Mouse (Mus musculus) T-helper 17 cell (primary cell): ENCODE measurements around the gene Plppr4.

Experiments used
- in situ Hi-C, 2 experiments: fragments of 300-600 bp; cut with MboI, MseI; formaldehyde crosslinking; loops; 1 replicate in 1 of 2; 2 replicates in 1 of 2; pipeline ENCODE4 v1.15.1; 2025; ENCODE audit warnings: high pct_unique_total_duplicates in 2 of 2

Plppr4 gene

GRCm38 (mm10) chr3:117360528-117360927, at the start of gene Plppr4:
Gene Plppr4, minus strand, starts transcription at chr3:117360876.
- in situ Hi-C loops = no loop called here

- in situ Hi-C loops = no loop called here
These were observed 45.1 kb upstream of the Plppr4 start for GRCm38 (mm10) chr3:117405821-117406220.

DNA sequence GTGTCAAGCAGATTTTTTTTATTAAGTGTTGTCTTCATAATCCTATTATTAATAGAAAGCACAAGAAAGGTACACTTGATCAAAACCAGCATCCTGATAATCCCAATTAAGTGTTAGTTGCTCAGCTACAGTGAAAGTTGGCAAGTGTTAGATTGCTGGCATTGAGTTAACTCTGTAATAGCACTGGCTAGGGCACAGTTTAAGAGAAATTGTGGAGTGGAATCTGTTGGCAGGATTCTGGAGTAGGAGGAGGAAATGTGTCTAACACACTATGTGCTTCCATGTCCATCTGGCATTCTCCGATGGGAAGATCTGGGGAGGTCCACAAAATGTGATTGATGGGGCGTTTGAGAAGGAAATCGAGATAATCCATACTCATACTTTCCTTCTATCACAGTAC, 43.1 kb upstream of the Plppr4 start:
- in situ Hi-C loops = no loop called here

DNA sequence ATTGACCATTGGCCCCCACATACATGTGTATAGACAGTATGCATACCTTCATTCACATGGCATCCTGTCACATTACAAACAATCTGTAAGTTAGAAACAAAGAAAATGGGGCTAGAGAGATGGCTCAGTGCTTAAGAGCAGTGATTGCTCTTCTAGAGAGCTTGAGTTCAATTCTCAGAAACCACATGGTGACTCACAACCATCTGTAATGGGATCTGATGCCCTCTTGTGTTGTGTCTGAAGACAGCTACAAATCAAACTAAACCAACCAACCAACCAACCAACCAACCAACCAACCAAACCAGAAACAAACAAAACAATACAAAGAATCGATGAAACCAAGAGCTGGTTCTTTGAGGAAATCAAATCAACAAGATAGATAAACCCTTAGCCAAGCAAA, 5.4 kb upstream of the Plppr4 start:
- in situ Hi-C loops = no loop called here

- in situ Hi-C loops = no loop called here
These were observed 772 bp downstream of the Plppr4 start for GRCm38 (mm10) chr3:117359686-117360521.

- in situ Hi-C loops = no loop called here
These were observed 1.6 kb downstream of the Plppr4 start for GRCm38 (mm10) chr3:117358981-117359628.

DNA sequence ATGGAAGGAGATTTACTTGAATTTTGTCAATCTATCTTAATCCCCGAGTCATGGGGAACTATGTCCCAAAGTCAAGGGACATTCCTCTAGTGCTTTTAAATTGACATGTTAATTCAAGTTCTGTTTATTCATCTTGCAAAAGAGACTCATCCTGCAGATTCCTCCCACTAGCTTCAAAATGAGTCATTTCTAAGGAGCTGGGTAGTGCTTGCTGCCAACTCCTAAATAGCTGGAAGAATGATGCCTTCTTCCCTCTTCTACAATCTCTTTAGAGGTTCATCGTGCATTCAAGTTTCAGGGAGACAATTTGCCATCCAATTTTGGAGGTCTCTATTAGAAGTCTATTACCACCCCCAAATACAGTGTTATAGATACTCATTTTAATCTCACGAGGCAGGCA, 3.3 kb downstream of the Plppr4 start:
- in situ Hi-C loops = no loop called here

DNA sequence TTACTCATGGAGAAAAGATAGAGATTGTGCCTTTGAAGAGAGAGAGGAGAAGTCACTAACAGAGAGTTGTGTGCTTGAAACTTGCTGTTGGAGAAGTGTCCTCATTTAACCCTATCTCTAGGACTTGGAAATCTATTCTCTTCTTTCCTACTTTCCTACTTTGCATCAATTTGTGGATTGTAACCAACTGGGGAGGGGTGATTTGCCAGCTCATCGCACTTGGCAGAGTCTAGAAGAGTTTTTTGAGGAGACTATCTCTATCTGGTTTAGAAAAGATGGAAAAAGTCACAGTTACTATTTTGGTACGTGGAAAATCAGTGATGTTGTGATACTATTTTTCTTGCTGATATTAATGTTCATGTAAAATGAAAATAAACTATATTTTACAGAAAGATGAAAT, 6.7 kb downstream of the Plppr4 start:
- in situ Hi-C loops = no loop called here

- in situ Hi-C loops = no loop called here
These were observed 14.3 kb downstream of the Plppr4 start for GRCm38 (mm10) chr3:117346351-117346750.

- in situ Hi-C loops = loop anchor here in 1 of 2 experiments (10.0 kb wide), 1 partner anchor 1393 kb away; no protein-coding TSS in a partner anchor
These were observed 29.2 kb downstream of the Plppr4 start for GRCm38 (mm10) chr3:117331502-117331901.

- in situ Hi-C loops = no loop called here
These were observed 31.2 kb downstream of the Plppr4 start for GRCm38 (mm10) chr3:117329485-117329884.

DNA sequence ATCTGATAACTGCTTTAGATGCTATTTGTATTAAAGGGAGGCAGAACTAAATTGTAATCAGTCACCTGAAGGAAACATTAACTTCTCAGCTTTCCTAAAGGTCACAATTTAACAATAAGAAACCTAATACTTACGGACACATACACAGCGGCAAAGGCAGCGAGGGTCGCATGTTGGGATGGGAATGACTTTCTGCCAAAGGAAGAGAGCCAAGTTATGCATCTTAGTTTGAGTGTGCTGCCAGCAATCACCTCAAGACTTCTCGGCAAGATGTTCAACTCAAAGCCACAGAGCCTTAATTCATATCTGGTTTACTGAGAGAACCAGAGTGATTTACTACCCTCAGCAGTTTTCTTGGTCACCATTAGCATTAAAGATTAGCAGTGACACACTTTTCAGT, 34.1 kb downstream of the Plppr4 start:
- in situ Hi-C loops = no loop called here

DNA sequence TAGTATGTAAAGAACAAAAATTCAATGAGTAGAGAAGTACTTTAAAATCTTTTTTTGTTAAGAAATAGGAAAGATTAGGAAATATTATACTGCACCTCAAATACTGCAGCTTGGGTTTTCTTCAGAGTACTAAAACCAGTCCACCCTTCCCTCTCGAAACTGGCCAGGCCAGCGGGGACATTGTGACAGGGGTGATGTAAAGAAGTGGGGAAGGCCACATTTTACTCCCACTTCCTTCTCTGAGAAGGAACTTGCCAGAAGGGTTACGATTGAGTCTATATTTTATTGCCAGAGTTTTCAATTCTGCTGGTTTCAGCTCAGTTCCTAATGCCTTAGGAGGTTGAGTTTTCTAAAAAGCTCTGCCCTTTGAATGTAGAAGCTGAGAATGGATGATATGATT, 41.0 kb downstream of the Plppr4 start:
- in situ Hi-C loops = no loop called here

GRCm38 (mm10) chr3:117313339-117313738, 47.3 kb downstream of the Plppr4 start:
- in situ Hi-C loops = no loop called here

DNA sequence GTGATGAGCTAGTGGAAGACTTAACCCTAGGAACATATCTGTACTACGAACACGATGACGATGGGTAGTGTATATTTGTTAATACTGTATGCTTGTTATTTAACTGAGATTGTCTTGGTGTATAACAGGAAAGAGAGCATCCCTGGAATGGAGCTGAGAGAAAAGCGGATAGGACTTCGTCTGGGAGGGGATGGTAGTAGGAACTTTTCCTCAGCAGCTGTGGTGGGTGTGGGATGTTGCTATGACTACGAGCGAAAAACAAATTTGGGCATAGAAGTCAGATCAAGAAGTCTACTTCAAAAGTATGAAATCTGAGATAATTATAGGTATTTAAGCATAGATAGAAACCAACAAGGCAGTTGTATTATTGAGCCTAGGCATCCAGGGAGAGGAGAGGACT, 48.6 kb downstream of the Plppr4 start:
- in situ Hi-C loops = no loop called here

- in situ Hi-C loops = no loop called here
These were observed 49.8 kb downstream of the Plppr4 start for GRCm38 (mm10) chr3:117310801-117311368.

DNA sequence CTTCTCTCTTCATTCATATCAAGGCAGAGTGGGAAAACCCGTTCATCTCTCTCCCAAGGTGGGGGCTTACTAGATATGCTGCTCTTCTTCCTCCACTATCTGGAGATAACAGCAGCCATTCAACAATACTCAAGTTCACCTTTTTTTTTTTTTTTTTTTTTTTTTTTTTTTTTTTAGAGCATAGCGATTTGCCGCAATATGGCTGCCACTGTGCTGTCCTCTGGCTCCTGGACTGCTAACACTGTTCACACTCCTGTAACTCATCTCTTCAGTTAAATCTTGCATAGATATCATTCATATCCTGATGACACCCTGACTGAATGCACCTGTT, 51.1 kb downstream of the Plppr4 start:
- in situ Hi-C loops = no loop called here

DNA sequence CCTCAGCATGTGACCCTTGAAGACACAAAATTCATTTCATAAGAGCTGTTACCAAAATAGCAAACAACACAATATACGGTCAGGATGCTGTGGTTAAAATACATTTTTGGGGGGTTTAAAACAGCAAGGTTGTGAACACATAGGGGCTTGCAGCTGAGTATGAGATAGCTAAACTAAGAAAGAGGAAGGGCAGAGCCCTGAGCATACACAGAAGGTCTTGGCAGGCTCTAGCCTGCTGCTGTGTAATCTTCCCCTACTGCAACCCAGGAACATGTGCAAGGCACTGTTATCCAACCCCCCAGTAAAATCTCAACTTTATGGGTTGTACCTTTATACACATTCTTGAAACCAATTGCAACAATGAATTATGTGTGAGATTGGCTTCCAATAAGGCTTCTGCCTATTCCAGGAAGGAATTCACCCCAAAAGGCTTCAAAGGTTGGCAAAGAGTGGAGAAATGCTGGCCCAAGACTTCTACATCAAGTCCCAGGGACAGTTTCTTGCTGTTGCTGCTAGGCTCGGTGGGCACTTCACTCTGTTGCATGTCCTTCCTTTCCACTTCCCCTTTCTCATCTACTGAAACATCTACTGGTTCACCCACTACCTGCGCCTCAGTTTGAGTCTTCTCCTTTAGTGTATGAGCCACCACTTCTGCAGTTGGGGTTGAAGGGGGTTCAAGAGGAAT, 51.6 kb downstream of the Plppr4 start:
- in situ Hi-C loops = no loop called here

- in situ Hi-C loops = no loop called here
These were observed 53.1 kb downstream of the Plppr4 start for GRCm38 (mm10) chr3:117307555-117307954.

DNA sequence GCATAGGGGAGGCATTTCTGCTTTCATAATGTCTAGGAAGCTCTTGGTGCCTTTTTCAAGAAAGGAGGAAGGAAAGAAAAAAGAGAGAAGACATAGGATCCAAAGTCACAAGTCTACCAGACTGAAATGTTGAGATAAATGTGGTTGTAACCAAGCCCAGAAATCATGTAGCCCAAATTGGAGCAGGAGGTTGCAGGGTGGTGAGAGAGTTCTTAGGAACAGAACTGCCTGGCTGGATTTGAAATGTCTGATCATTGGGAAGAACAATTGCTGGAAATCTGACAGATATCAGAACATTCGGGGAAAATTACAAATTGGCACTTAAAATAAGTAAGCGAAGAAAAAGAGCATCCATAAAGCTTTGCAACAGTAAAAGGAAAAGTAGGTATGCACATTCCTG, 56.6 kb downstream of the Plppr4 start:
- in situ Hi-C loops = no loop called here

GRCm38 (mm10) chr3:117300735-117301271, 59.9 kb downstream of the Plppr4 start:
- in situ Hi-C loops = no loop called here

GRCm38 (mm10) chr3:117297735-117298134, 62.9 kb downstream of the Plppr4 start:
- in situ Hi-C loops = no loop called here
